Mouse (Mus musculus) c-Kit-positive CD71-positive TER-119-positive erythroid progenitor cells, embryonic 14.5 days (primary cell): ENCODE measurements around the gene Ngb.

Experiments
- DNase-seq: peaks from one replicate; pipeline ENCODE4 v3.0.0-alpha.2; 2013; ENCODE audit warnings: low spot score

Gene Ngb

GRCm38 (mm10) chr12:87102165-87102631, at the start of gene Ngb:
Ngb (minus strand) TSS chr12:87102539.
- DNase-seq, result no peak

- no peak for DNase-seq
Observed at GRCm38 (mm10) chr12:87149471-87149870, 47.1 kb upstream of the Ngb start.

GRCm38 (mm10) chr12:87148136-87148535, 45.8 kb upstream of the Ngb start:
- DNase-seq, result no peak

GRCm38 (mm10) chr12:87147395-87148089, 45.2 kb upstream of the Ngb start, which contains the start of gene Pomt2:
Pomt2 (minus strand) TSS chr12:87147968.
- DNase-seq, result peak; percentile 92

GRCm38 (mm10) chr12:87146966-87147365, 44.6 kb upstream of the Ngb start, which contains the start of gene Gstz1:
Gstz1 (plus strand) TSS chr12:87147165.
- DNase-seq, result peak; percentile 86

- no peak for DNase-seq
Observed at GRCm38 (mm10) chr12:87142156-87142555, 39.8 kb upstream of the Ngb start.

- DNase-seq, result no peak
Observed at GRCm38 (mm10) chr12:87138768-87139167, 36.4 kb upstream of the Ngb start.

GRCm38 (mm10) chr12:87138342-87138701, 36.0 kb upstream of the Ngb start:
- no peak for DNase-seq

- DNase-seq, result no peak
Observed at GRCm38 (mm10) chr12:87137439-87138341, 35.4 kb upstream of the Ngb start.

- no peak for DNase-seq
Observed at GRCm38 (mm10) chr12:87132784-87133183, 30.4 kb upstream of the Ngb start.

GRCm38 (mm10) chr12:87132210-87132609, 29.9 kb upstream of the Ngb start:
- no peak for DNase-seq

- DNase-seq, result no peak
Observed at GRCm38 (mm10) chr12:87131619-87132018, 29.3 kb upstream of the Ngb start.

- no peak for DNase-seq
Observed at GRCm38 (mm10) chr12:87131181-87131580, 28.8 kb upstream of the Ngb start.

GRCm38 (mm10) chr12:87130224-87130623, 27.9 kb upstream of the Ngb start:
- no peak for DNase-seq

GRCm38 (mm10) chr12:87127256-87127655, 24.9 kb upstream of the Ngb start:
- no peak for DNase-seq

GRCm38 (mm10) chr12:87121918-87122589, 19.7 kb upstream of the Ngb start:
- peak; percentile 58 for DNase-seq

GRCm38 (mm10) chr12:87107357-87107977, 5.1 kb upstream of the Ngb start:
- no peak for DNase-seq

GRCm38 (mm10) chr12:87104796-87105195, 2.5 kb upstream of the Ngb start:
- no peak for DNase-seq

- no peak for DNase-seq
Observed at GRCm38 (mm10) chr12:87103471-87103870, 1.1 kb upstream of the Ngb start.

- no peak for DNase-seq
Observed at GRCm38 (mm10) chr12:87100331-87100730, 2.0 kb downstream of the Ngb start.

- no peak for DNase-seq
Observed at GRCm38 (mm10) chr12:87093671-87094070, 8.7 kb downstream of the Ngb start.

- DNase-seq, result no peak
Observed at GRCm38 (mm10) chr12:87093249-87093648, 9.1 kb downstream of the Ngb start.
